Mouse (Mus musculus) E14TG2a.4 (cell line): ENCODE measurements around the gene 4921524J17Rik.

ENCODE experiments used
- CTCF ChIP-seq: conservative IDR thresholded peaks from 2 replicates; pipeline ENCODE4 v1.5.1; 2014; ENCODE audit warnings: low read length
- POU5F1 ChIP-seq: IDR thresholded peaks from 2 replicates; pipeline ENCODE4 v1.6.1; 2014; ENCODE audit warnings: low read length, borderline replicate concordance

DNA sequence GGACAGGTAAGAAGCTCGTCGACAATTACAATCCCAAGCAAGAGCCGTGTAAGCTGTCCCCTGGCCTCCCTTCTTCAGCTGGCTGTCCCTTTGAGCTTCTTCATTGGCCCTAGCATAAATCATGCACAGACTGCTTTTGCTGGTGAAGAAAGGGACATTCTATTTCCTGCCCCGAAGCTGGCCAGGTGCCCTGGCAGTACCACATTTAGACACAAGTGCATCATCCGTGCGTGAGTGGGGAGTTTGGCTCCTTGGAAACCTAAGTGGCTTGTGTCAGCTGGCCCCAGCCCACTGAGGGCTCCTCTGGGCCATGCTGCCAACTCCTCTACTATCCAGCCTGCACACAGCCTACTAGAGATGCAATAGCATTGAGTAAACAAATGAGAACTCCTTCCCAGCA is 46.4 kb downstream of the 4921524J17Rik start, which contains the start of gene Mylk3:
- no peak for TF ChIP-seq CTCF
- TF ChIP-seq POU5F1 = no peak
